Mouse (Mus musculus) intestine, embryonic 14.5 days (tissue): ENCODE measurements around the gene Slc17a9. TPM values are rescaled to one million over a fixed set of nuclear protein-coding genes. Genes with fewer than 3 reads are reported as not detected.

Experiments used
- ATAC-seq: fragments of 200-750 bp; cut with Nextera tagmentation; replicated peaks from 2 replicates; pipeline ENCODE4 v1.8.0; 2017; ENCODE audit warnings: low read depth, moderate number of reproducible peaks, moderate TSS enrichment, moderate library complexity; ENCODE audit not compliant: low FRiP score, low TSS enrichment
- DNase-seq: peaks from one replicate; pipeline ENCODE4 v3.0.0-alpha.2; 2018; ENCODE audit warnings: low spot score
- H3K27ac ChIP-seq: fragments of 300-500 bp; sonication (generic); 2 replicates; pipeline ENCODE4 v1.5.1; 2014; ENCODE audit warnings: low read depth, mild to moderate bottlenecking, control low read depth
- H3K27me3 ChIP-seq: fragments of 300-500 bp; sonication (generic); replicated peaks from 2 replicates; pipeline ENCODE4 v1.6.1; 2014; ENCODE audit warnings: low read length, control low read depth; ENCODE audit not compliant: control insufficient read depth, insufficient read depth
- H3K36me3 ChIP-seq: fragments of 300-500 bp; sonication (generic); 2 replicates; pipeline ENCODE4 v1.6.1; 2014; ENCODE audit warnings: low read length, control low read depth; ENCODE audit not compliant: control insufficient read depth, insufficient read depth
- H3K4me1 ChIP-seq: fragments of 300-500 bp; sonication (generic); replicated peaks from 2 replicates; pipeline ENCODE4 v1.6.1; 2014; ENCODE audit warnings: low read length, control low read depth, mixed read lengths; ENCODE audit not compliant: control insufficient read depth, insufficient read depth
- H3K4me2 ChIP-seq: fragments of 300-500 bp; sonication (generic); 2 replicates; pipeline ENCODE4 v1.6.1; 2014; ENCODE audit warnings: low read length
- H3K4me3 ChIP-seq: fragments of 300-500 bp; sonication (generic); 2 replicates; pipeline ENCODE4 v1.5.1; 2014; ENCODE audit warnings: low read depth, low read length, control low read depth, mixed read lengths
- H3K9ac ChIP-seq: fragments of 300-500 bp; sonication (generic); 2 replicates; pipeline ENCODE4 v1.6.1; 2014; ENCODE audit warnings: mild to moderate bottlenecking, low read length
- H3K9me3 ChIP-seq: fragments of 300-500 bp; sonication (generic); 2 replicates; pipeline ENCODE4 v1.6.1; 2016; ENCODE audit warnings: low read length, control low read depth; ENCODE audit not compliant: control insufficient read depth
- WGBS: fragments of 180-500 bp; shearing (Covaris S2); extraction: QIAGEN DNeasy Blood & Tissue Kit; methylation state at CpG from one replicate; pipeline ENCODE4 v1.1.7; 2014; 5-methylcytosine and 5-hydroxymethylcytosine counted together
- polyA plus RNA-seq: library from polyadenylated mRNA; unstranded; fragments of >200 nt; fragmentation: Nextera tagmentation; extraction: Ambion mirVana; gene quantifications from 2 replicates; pipeline ENCODE4 v1.2.1, GENCODE M21; 2014

Slc17a9 gene
- polyA plus RNA-seq, 1 experiment from 2014 or later: 2.1 TPM

- H3K36me3 ChIP-seq: no peaks in the 10 kb centered on the region
- H3K27ac ChIP-seq: no peak overlapping the region
- H3K9ac ChIP-seq: no peak overlapping the region
- no peak overlapping the region for H3K4me3 ChIP-seq
- ATAC-seq (no peak), DNase-seq (no peak)
- WGBS: 79% methylated on average over 5 of the region's 5 CpGs
- 0 out of 2 replicates have a peak, but pooled peaks cover 5% of the 10 kb centered on the region for H3K27me3 ChIP-seq
- H3K4me2 ChIP-seq: no peak overlapping the region
- no peaks in the 10 kb centered on the region for H3K4me1 ChIP-seq
- H3K9me3 ChIP-seq: no peaks in the 10 kb centered on the region
These were observed 30.1 kb downstream of the Slc17a9 start for GRCm38 (mm10) chr2:180754976-180755688.

GRCm38 (mm10) chr2:180755896-180756295 lies 30.8 kb downstream of the Slc17a9 start:
- 3% methylated on average over 8 of the region's 8 CpGs for WGBS
- DNase-seq: peak; percentile 91
- Histone ChIP-seq H3K9ac (no peak overlapping the region), H3K4me3 (no peak overlapping the region), H3K4me1 (no peaks in the 10 kb centered on the region), H3K27ac (no peak overlapping the region), H3K9me3 (no peaks in the 10 kb centered on the region), H3K4me2 (no peak overlapping the region), H3K27me3 (0 out of 2 replicates have a peak, but pooled peaks cover 7% of the 10 kb centered on the region), H3K36me3 (no peaks in the 10 kb centered on the region)
- ATAC-seq: no peak

GRCm38 (mm10) chr2:180756786-180757185 lies 31.7 kb downstream of the Slc17a9 start:
- Histone ChIP-seq H3K27ac (no peak overlapping the region), H3K4me1 (no peaks in the 10 kb centered on the region), H3K9ac (no peak overlapping the region), H3K36me3 (no peaks in the 10 kb centered on the region), H3K9me3 (no peaks in the 10 kb centered on the region), H3K4me2 (no peak overlapping the region), H3K4me3 (no peak overlapping the region), H3K27me3 (0 out of 2 replicates have a peak, but pooled peaks cover 10% of the 10 kb centered on the region)
- ATAC-seq (no peak), DNase-seq (no peak)
- WGBS: 34% methylated on average over 2 of the region's 2 CpGs

GRCm38 (mm10) chr2:180758513-180759263 lies 33.6 kb downstream of the Slc17a9 start:
- no peak overlapping the region for H3K4me3 ChIP-seq
- H3K36me3 ChIP-seq: no peaks in the 10 kb centered on the region
- WGBS: 60% methylated on average over 15 of the region's 15 CpGs
- H3K9ac ChIP-seq: no peak overlapping the region
- DNase-seq (no peak), ATAC-seq (no peak)
- no peak overlapping the region for H3K4me2 ChIP-seq
- no peak overlapping the region for H3K27ac ChIP-seq
- no peaks in the 10 kb centered on the region for H3K4me1 ChIP-seq
- H3K9me3 ChIP-seq: no peaks in the 10 kb centered on the region
- H3K27me3 ChIP-seq: 0 out of 2 replicates have a peak, but pooled peaks cover 10% of the 10 kb centered on the region

- ATAC-seq (no peak), DNase-seq (no peak)
- 78% methylated on average over 11 of the region's 11 CpGs for WGBS
- Histone ChIP-seq H3K27ac (no peak overlapping the region), H3K27me3 (0 out of 2 replicates have a peak, but pooled peaks cover 13% of the 10 kb centered on the region), H3K9ac (no peak overlapping the region), H3K4me3 (no peak overlapping the region), H3K36me3 (no peaks in the 10 kb centered on the region), H3K4me2 (no peak overlapping the region), H3K9me3 (no peaks in the 10 kb centered on the region), H3K4me1 (no peaks in the 10 kb centered on the region)
These were observed 39.9 kb downstream of the Slc17a9 start for GRCm38 (mm10) chr2:180764986-180765385.

- Histone ChIP-seq H3K4me1 (no peaks in the 10 kb centered on the region), H3K27me3 (0 out of 2 replicates have a peak, but pooled peaks cover 10% of the 10 kb centered on the region), H3K9ac (no peak overlapping the region), H3K4me2 (no peak overlapping the region), H3K9me3 (no peaks in the 10 kb centered on the region), H3K4me3 (no peak overlapping the region), H3K36me3 (no peaks in the 10 kb centered on the region), H3K27ac (no peak overlapping the region)
- DNase-seq: no peak
- no peak for ATAC-seq
- 72% methylated on average over 7 of the region's 7 CpGs for WGBS
These were observed 40.6 kb downstream of the Slc17a9 start for GRCm38 (mm10) chr2:180765713-180766112.

GRCm38 (mm10) chr2:180775223-180775622 lies 50.2 kb downstream of the Slc17a9 start:
- H3K36me3 ChIP-seq: no peaks in the 10 kb centered on the region
- WGBS: 7% methylated on average over 12 of the region's 12 CpGs
- H3K4me2 ChIP-seq: no peak overlapping the region
- no peak overlapping the region for H3K9ac ChIP-seq
- no peaks in the 10 kb centered on the region for H3K9me3 ChIP-seq
- 0 out of 2 replicates have a peak, but pooled peaks cover 6% of the 10 kb centered on the region for H3K4me1 ChIP-seq
- no peak overlapping the region for H3K4me3 ChIP-seq
- peaks cover 83% of the 10 kb centered on the region for H3K27me3 ChIP-seq
- no peak overlapping the region for H3K27ac ChIP-seq
- DNase-seq (no peak), ATAC-seq (no peak)

- H3K9ac ChIP-seq: no peak overlapping the region
- ATAC-seq (no peak), DNase-seq (no peak)
- H3K4me2 ChIP-seq: no peak overlapping the region
- H3K27me3 ChIP-seq: peaks cover 83% of the 10 kb centered on the region
- 0 out of 2 replicates have a peak, but pooled peaks cover 6% of the 10 kb centered on the region for H3K4me1 ChIP-seq
- H3K36me3 ChIP-seq: no peaks in the 10 kb centered on the region
- WGBS: 4% methylated on average over 15 of the region's 15 CpGs
- H3K9me3 ChIP-seq: no peaks in the 10 kb centered on the region
- H3K4me3 ChIP-seq: no peak overlapping the region
- no peak overlapping the region for H3K27ac ChIP-seq
These were observed 50.6 kb downstream of the Slc17a9 start for GRCm38 (mm10) chr2:180775641-180776040.
